Comparison of ENCODE assay signal across 8 mouse cellular contexts in genomic region chrX:36796163-36796581, GRCm38 (mm10). TPM values are rescaled to one million over a fixed set of nuclear protein-coding genes. Genes with fewer than 3 reads are reported as not detected.
DNase-seq lines count a peak whose midpoint lies in the region; ATAC-seq and TF ChIP-seq lines count a peak whose summit lies in the region.

No protein-coding gene starts in this region.

- H3K4me2 ChIP-seq in heart, embryonic 12.5 days: peak overlapping the region; percentile 68
- peak overlapping the region; percentile 54 for H3K4me2 ChIP-seq in kidney, postnatal 0 days (ENCODE audit: low read length)
- peak overlapping the region; percentile 69 for H3K4me2 ChIP-seq in liver, embryonic 11.5 days
- peak overlapping the region; percentile 73 for H3K4me2 ChIP-seq in myocyte (ENCODE audit: low read depth)

- peak overlapping the region; percentile 90 for H3K9ac ChIP-seq in heart, embryonic 12.5 days
- peak overlapping the region; percentile 71 for H3K9ac ChIP-seq in kidney, postnatal 0 days (ENCODE audit: low read depth, low read length)
- H3K9ac ChIP-seq in liver, embryonic 11.5 days (ENCODE audit: low read depth, low read length): peak overlapping the region; percentile 84

- peaks cover 5% of the 10 kb centered on the region for H3K79me2 ChIP-seq in myocyte (ENCODE audit: control insufficient read depth, insufficient read depth)

- 28% methylated on average over 37 of the region's 41 CpGs for WGBS in heart, embryonic 12.5 days
- whole genome bisulfite sequencing in kidney, postnatal 0 days: 27% methylated on average over 40 of the region's 41 CpGs
- 20% methylated on average over 41 of the region's 41 CpGs for WGBS in liver, embryonic 11.5 days

- H3K36me3 ChIP-seq in heart, embryonic 12.5 days: peaks cover 12% of the 10 kb centered on the region
- H3K36me3 ChIP-seq in kidney, postnatal 0 days (ENCODE audit: insufficient read depth, low read length): no peaks in the 10 kb centered on the region
- H3K36me3 ChIP-seq in liver, embryonic 11.5 days (ENCODE audit: control insufficient read depth, insufficient read depth, low read length): peaks cover 6% of the 10 kb centered on the region; the same call in 1 of the 2 replicates
- peaks cover 10% of the 10 kb centered on the region for H3K36me3 ChIP-seq in myocyte (ENCODE audit: control insufficient read depth, insufficient read depth)

- no peaks in the 10 kb centered on the region for H3K27me3 ChIP-seq in heart, embryonic 12.5 days (replicated peaks)
- no peaks in the 10 kb centered on the region for H3K27me3 ChIP-seq in kidney, postnatal 0 days (ENCODE audit: insufficient read depth, low read length)
- no peaks in the 10 kb centered on the region for H3K27me3 ChIP-seq in liver, embryonic 11.5 days (replicated peaks; ENCODE audit: control insufficient read depth, insufficient read depth, low read length)
- no peaks in the 10 kb centered on the region for H3K27me3 ChIP-seq in myocyte (ENCODE audit: control insufficient read depth, insufficient read depth, insufficient read length)

- H3ac ChIP-seq in myocyte (ENCODE audit: control insufficient read depth, insufficient read length): peak overlapping the region; percentile 55

- H3K9me3 ChIP-seq in heart, embryonic 12.5 days (replicated peaks): no peaks in the 10 kb centered on the region
- H3K9me3 ChIP-seq in kidney, postnatal 0 days (replicated peaks; ENCODE audit: low read length): no peaks in the 10 kb centered on the region
- H3K9me3 ChIP-seq in liver, embryonic 11.5 days (ENCODE audit: control insufficient read depth, low read length): no peaks in the 10 kb centered on the region

- H3K4me1 ChIP-seq in bone marrow macrophage, adult 2 months (ENCODE audit: control insufficient read depth, insufficient read depth, low read length): no peaks in the 10 kb centered on the region
- 0 out of 2 replicates have a peak, but pooled peaks cover 3% of the 10 kb centered on the region for H3K4me1 ChIP-seq in heart, embryonic 12.5 days (replicated peaks)
- H3K4me1 ChIP-seq in kidney, postnatal 0 days (replicated peaks; ENCODE audit: insufficient read depth, low read length): no peaks in the 10 kb centered on the region
- H3K4me1 ChIP-seq in liver, embryonic 11.5 days (replicated peaks; ENCODE audit: control insufficient read depth, insufficient read depth, low read length): no peaks in the 10 kb centered on the region

- peak; percentile 79 for ATAC-seq in erythroblast, adult 5-6 weeks (replicated peaks; ENCODE audit: low FRiP score, poor library complexity, severe bottlenecking)
- peak; percentile 87 for ATAC-seq in heart, embryonic 12.5 days (ENCODE audit: insufficient number of reproducible peaks, low FRiP score)
- peak; percentile 86 for ATAC-seq in kidney, postnatal 0 days (replicated peaks; ENCODE audit: low FRiP score, low read depth)
- ATAC-seq in liver, embryonic 11.5 days (replicated peaks; ENCODE audit: low FRiP score): peak; percentile 71

- peak overlapping the region; percentile 96 for H3K4me3 ChIP-seq in bone marrow macrophage, adult 2 months (ENCODE audit: insufficient read depth, low read length)
- H3K4me3 ChIP-seq in heart, embryonic 12.5 days: peak overlapping the region; percentile 81
- peak overlapping the region; percentile 54 for H3K4me3 ChIP-seq in kidney, postnatal 0 days (replicated peaks; ENCODE audit: low read depth, low read length)
- peak overlapping the region; percentile 72 for H3K4me3 ChIP-seq in liver, embryonic 11.5 days (ENCODE audit: low read depth, low read length)
- H3K4me3 ChIP-seq in myocyte: peak overlapping the region; percentile 79

- TF ChIP-seq CTCF in bone marrow macrophage, adult 2 months (IDR thresholded peaks at IDR 0.05; ENCODE audit: low read depth, low read length): peak; percentile 24; the same call in 1 of the 2 replicates
- peak; percentile 82 for TF ChIP-seq CTCF in kidney, postnatal 0 days (IDR thresholded peaks at IDR 0.05; ENCODE audit: low read depth)

- peak; percentile 77 for DNase-seq in 416B (ENCODE audit: low read depth)
- DNase-seq in kidney, postnatal 0 days (ENCODE audit: low spot score): peak; percentile 81
- DNase-seq in liver, embryonic 11.5 days (ENCODE audit: low spot score): peak; percentile 72
- DNase-seq in spleen, postnatal 4 days (ENCODE audit: low spot score in 2 of 2): peak; percentile 79 to 92

- TF ChIP-seq POLR2A in bone marrow macrophage, adult 2 months (IDR thresholded peaks at IDR 0.05; ENCODE audit: borderline replicate concordance, low read depth, low read length): no peak
- TF ChIP-seq POLR2A in myocyte (IDR thresholded peaks at IDR 0.05; ENCODE audit: insufficient read length, low read depth): peak; percentile 91

- H3K27ac ChIP-seq in bone marrow macrophage, adult 2 months (ENCODE audit: insufficient read depth, low read depth, low read length): peak overlapping the region; percentile 96
- peak overlapping the region; percentile 91 for H3K27ac ChIP-seq in heart, embryonic 12.5 days (ENCODE audit: poor library complexity, severe bottlenecking)
- peak overlapping the region; percentile 90 for H3K27ac ChIP-seq in kidney, postnatal 0 days
- peak overlapping the region; percentile 91 for H3K27ac ChIP-seq in liver, embryonic 11.5 days (ENCODE audit: low read depth, low read length)

TF ChIP-seq in myocyte, 11 proteins besides CTCF, POLR2A, EP300 and RAD21:
- TF ChIP-seq SRF (IDR thresholded peaks at IDR 0.05; ENCODE audit: control insufficient read depth, insufficient read length, low read depth): no peak
- peak; percentile 87 for TF ChIP-seq POLR2AphosphoS2 (IDR thresholded peaks at IDR 0.05; ENCODE audit: insufficient read length, low read depth)
- TF ChIP-seq MYOG (IDR thresholded peaks at IDR 0.05; ENCODE audit: control insufficient read depth in 1 of 3, insufficient read depth in 1 of 3, insufficient read length in 2 of 3, low read depth in 2 of 3): peak in 1 of 3 experiments; percentile 14

RNA-seq across cellular contexts. Expression of gene Slc25a5, which starts 0.7 kb away (rescaled TPM):
- 259 and 263 TPM in 2 replicates for polyA plus RNA-seq in bone marrow macrophage, adult 2 months (2012; ENCODE audit: insufficient read depth, insufficient read length, missing spikeins)
- 240 and 241 TPM in 2 replicates for total RNA-seq in erythroblast, adult 5-6 weeks (2015; ENCODE audit: low replicate concordance)
- 141 and 160 TPM in 2 replicates for total RNA-seq in erythroblast, adult 5-6 weeks (2017; ENCODE audit: low replicate concordance)
- 989 and 1,024 TPM in 2 replicates for polyA plus RNA-seq in heart, embryonic 12.5 days (2016; fragmentation: Nextera tagmentation; extraction: Ambion mirVana)
- 1,543 and 1,561 TPM in 2 replicates for polyA plus RNA-seq in kidney, postnatal 0 days (2015; fragmentation: Nextera tagmentation; extraction: Ambion mirVana)
- 942 and 1,011 TPM in 2 replicates for polyA plus RNA-seq in liver, embryonic 11.5 days (2014; fragmentation: Nextera tagmentation; extraction: Ambion mirVana)
- 684 TPM for polyA plus RNA-seq in myocyte (2012; fragmentation: generic; extraction: Trizol)

RNA-seq across cellular contexts. Expression of gene Slc25a43, which starts 52.7 kb away (rescaled TPM):
- 5.8 and 6.4 TPM in 2 replicates for polyA plus RNA-seq in bone marrow macrophage, adult 2 months (2012; ENCODE audit: insufficient read depth, insufficient read length, missing spikeins)
- not detected in 2 replicates for total RNA-seq in erythroblast, adult 5-6 weeks (2015; ENCODE audit: low replicate concordance)
- total RNA-seq in erythroblast, adult 5-6 weeks (2017; ENCODE audit: low replicate concordance): not detected in 2 replicates
- polyA plus RNA-seq in heart, embryonic 12.5 days (2016; fragmentation: Nextera tagmentation; extraction: Ambion mirVana): 2.5 and 3.1 TPM in 2 replicates
- 2.9 and 3.9 TPM in 2 replicates for polyA plus RNA-seq in kidney, postnatal 0 days (2015; fragmentation: Nextera tagmentation; extraction: Ambion mirVana)
- polyA plus RNA-seq in liver, embryonic 11.5 days (2014; fragmentation: Nextera tagmentation; extraction: Ambion mirVana): 1.7 and 2.0 TPM in 2 replicates
- polyA plus RNA-seq in myocyte (2012; fragmentation: generic; extraction: Trizol): 1.1 TPM

Comparison
In these comparisons a context has a peak if more than half of its experiments do, and no peak if none do; other contexts are left out.
1. Peak in every context shown above with its lines: DNase-seq, ATAC-seq, H3K4me3 ChIP-seq and H3K27ac ChIP-seq.